Mouse (Mus musculus): Measurements from ENCODE around the gene Actrt2.

DNA sequence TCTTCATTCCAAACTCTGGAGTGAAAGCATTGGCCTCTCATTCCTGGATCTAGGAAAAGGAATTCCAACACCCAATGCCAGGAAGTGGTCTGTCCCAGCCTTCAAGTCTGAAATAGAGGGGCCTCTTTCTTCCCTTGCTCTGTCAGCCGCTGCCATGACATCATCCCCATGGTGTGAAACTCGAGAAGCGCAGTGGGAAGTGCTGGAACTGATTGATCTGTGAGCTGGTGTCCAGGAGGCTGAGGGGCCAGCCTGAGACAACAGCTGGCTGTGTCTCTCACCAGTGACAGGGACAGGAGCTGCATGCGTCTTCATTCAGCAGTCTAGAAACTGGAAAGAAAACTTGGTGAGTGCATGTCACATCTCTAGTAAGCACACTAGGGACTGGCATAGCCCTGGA is 28.5 kb upstream of the Actrt2 start:
- no peak for TF ChIP-seq POLR2A (IDR thresholded peaks at IDR 0.05; ENCODE audit: insufficient read length, low read depth)
- TF ChIP-seq MYOG (IDR thresholded peaks at IDR 0.05; ENCODE audit: control insufficient read depth in 1 of 3, insufficient read depth in 1 of 3, insufficient read length in 2 of 3, low read depth in 2 of 3): no peak
- no peak for TF ChIP-seq REST (IDR thresholded peaks at IDR 0.05; ENCODE audit: insufficient read depth, insufficient read length)
